Mouse (Mus musculus) central nervous system, embryonic 18 days (tissue): Measurements from ENCODE around the gene Ankrd33b. TPM values are rescaled to one million over a fixed set of nuclear protein-coding genes. Genes with fewer than 3 reads are reported as not detected.

Experiments used
- polyA plus RNA-seq: library from polyadenylated mRNA; depleted of rRNA; stranded (reverse); fragments of >200 nt; gene quantifications from 2 replicates; pipeline ENCODE4 v1.2.3, GENCODE M21; 2012; rRNA removed

Ankrd33b gene
- 0.43 and 0.44 TPM in 2 replicates for polyA plus RNA-seq

DNA sequence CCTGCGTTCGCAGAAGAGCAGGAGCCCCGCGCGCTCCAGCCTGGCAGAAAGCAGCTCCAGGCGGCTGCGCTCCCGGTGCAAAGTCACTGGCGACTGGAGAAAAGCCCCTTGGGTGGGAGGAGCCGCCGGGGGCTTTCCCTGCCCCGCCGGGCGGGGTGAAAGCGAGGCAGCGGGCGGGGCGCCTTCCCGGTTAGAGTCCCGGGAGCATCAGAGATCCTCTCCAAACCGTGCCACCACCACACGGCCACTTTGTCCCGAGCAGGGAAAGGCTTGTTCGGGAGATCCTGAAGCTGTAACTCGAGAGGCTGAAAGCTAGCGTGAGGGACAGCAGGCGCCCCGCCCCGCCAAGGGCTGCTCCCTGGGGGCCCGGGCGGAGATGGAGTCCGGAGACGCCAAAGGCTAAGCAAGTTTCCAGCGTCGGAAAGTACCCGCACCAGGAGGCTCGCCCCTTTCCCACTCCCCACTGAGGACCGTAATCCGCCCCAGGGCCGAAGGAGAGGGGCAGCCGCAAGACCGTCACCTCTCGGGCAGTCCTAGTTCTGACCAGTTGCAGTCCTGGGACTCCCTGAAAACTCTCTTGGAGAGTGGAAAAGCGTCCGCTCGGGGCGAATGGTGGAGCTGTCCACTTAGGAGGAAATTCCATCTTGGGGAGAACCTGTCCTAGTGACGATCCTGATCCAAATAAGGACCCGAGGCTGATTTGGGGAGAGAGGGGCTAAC is at the start of gene Ankrd33b:
Ankrd33b (minus strand) TSS at position 246 of the 720 bp plus-strand sequence.

Other genes starting within 250 kb of the Ankrd33b start
- 13.4 and 20.2 TPM in 2 replicates for gene Dap, start 143.4 kb downstream of the Ankrd33b start, polyA plus RNA-seq
- gene Ropn1l, start 86.0 kb upstream of the Ankrd33b start, polyA plus RNA-seq = 1.3 and 1.5 TPM in 2 replicates
- gene March6, start 163.3 kb upstream of the Ankrd33b start, polyA plus RNA-seq = 90.0 and 92.4 TPM in 2 replicates
- 17.4 and 18.8 TPM in 2 replicates for gene Cmbl, start 197.7 kb upstream of the Ankrd33b start, polyA plus RNA-seq
- gene Cct5, start 234.1 kb upstream of the Ankrd33b start, polyA plus RNA-seq = 369 and 395 TPM in 2 replicates
- gene Fam173b, start 234.1 kb upstream of the Ankrd33b start, polyA plus RNA-seq = 12.1 and 13.6 TPM in 2 replicates